Mouse (Mus musculus) adrenal gland, postnatal 10 days (tissue): ENCODE data around the gene Whrn. TPM values are rescaled to one million over a fixed set of nuclear protein-coding genes. Genes with fewer than 3 reads are reported as not detected.

ENCODE experiments used
- DNase-seq: peaks from one replicate; pipeline ENCODE4 v3.0.0; 2021; ENCODE audit warnings: mixed read lengths
- long read RNA-seq, 2 experiments: library from polyadenylated mRNA; stranded (forward); transcript quantifications; one replicate each; pipeline ENCODE4 v2.0.0; 2021
- total RNA-seq, 2 experiments: library from RNA; stranded (reverse); gene quantifications; 2 replicates each; pipeline ENCODE4 v1.2.3; 2021

The Whrn gene
- 10 to 100 TPM; 13.7 to 14.9 TPM for total RNA-seq
- long read RNA-seq, experiment 1, full-length matches to known transcripts = 1 of 5 reads
- long read RNA-seq, experiment 1, partial matches to known transcripts = 4 of 5 reads
- long read RNA-seq, experiment 1, other reads (novel, unspliced or antisense) = 0 of 5 reads
- long read RNA-seq, experiment 2, full-length matches to known transcripts = 4 of 7 reads
- long read RNA-seq, experiment 2, partial matches to known transcripts = 3 of 7 reads
- long read RNA-seq, experiment 2, other reads (novel, unspliced or antisense) = 0 of 7 reads

- peak; percentile 88 for DNase-seq
Observed at GRCm38 (mm10) chr4:63495915-63496278, at the start of gene Whrn. Whrn (minus strand) TSS chr4:63495991.

- DNase-seq = no peak
Observed at GRCm38 (mm10) chr4:63545231-63545958, 49.6 kb upstream of the Whrn start.

- peak; percentile 96 for DNase-seq
Observed at GRCm38 (mm10) chr4:63544494-63545230, 48.9 kb upstream of the Whrn start, which contains the start of gene Atp6v1g1. Atp6v1g1 (plus strand) TSS chr4:63544772.

GRCm38 (mm10) chr4:63543746-63544493 is 48.1 kb upstream of the Whrn start:
- DNase-seq = no peak

- DNase-seq = no peak
Observed at GRCm38 (mm10) chr4:63542209-63542608, 46.4 kb upstream of the Whrn start.

- no peak for DNase-seq
Observed at GRCm38 (mm10) chr4:63537602-63538001, 41.8 kb upstream of the Whrn start.

- DNase-seq = peak; percentile 41
Observed at GRCm38 (mm10) chr4:63530409-63530808, 34.6 kb upstream of the Whrn start.

- no peak for DNase-seq
Observed at GRCm38 (mm10) chr4:63528946-63529345, 33.2 kb upstream of the Whrn start.

GRCm38 (mm10) chr4:63525514-63525913 is 29.7 kb upstream of the Whrn start:
- DNase-seq = no peak

GRCm38 (mm10) chr4:63521813-63522419 is 26.1 kb upstream of the Whrn start:
- DNase-seq = no peak

GRCm38 (mm10) chr4:63515021-63515420 is 19.2 kb upstream of the Whrn start:
- DNase-seq = no peak

- no peak for DNase-seq
Observed at GRCm38 (mm10) chr4:63514454-63514984, 18.7 kb upstream of the Whrn start.

GRCm38 (mm10) chr4:63512921-63513320 is 17.1 kb upstream of the Whrn start:
- no peak for DNase-seq

- DNase-seq = peak; percentile 91
Observed at GRCm38 (mm10) chr4:63508232-63508631, 12.4 kb upstream of the Whrn start.

- DNase-seq = no peak
Observed at GRCm38 (mm10) chr4:63507478-63507877, 11.7 kb upstream of the Whrn start.

GRCm38 (mm10) chr4:63503949-63504348 is 8.2 kb upstream of the Whrn start:
- no peak for DNase-seq

GRCm38 (mm10) chr4:63501050-63501449 is 5.3 kb upstream of the Whrn start:
- DNase-seq = no peak

GRCm38 (mm10) chr4:63498346-63498745 is 2.6 kb upstream of the Whrn start:
- DNase-seq = no peak

- DNase-seq = no peak
Observed at GRCm38 (mm10) chr4:63496312-63496711, 521 bp upstream of the Whrn start.

- peak; percentile 75 for DNase-seq
Observed at GRCm38 (mm10) chr4:63494967-63495914, 550 bp downstream of the Whrn start.
